19 mouse cellular contexts compared by ENCODE assay signal in genomic region chr5:139572526-139572925, GRCm38 (mm10). TPM values are rescaled to one million over a fixed set of nuclear protein-coding genes. Genes with fewer than 3 reads are reported as not detected.
DNase-seq lines count a peak whose midpoint lies in the region; ATAC-seq lines count a peak whose summit lies in the region.
"Had no signal": no experiment of that assay in that cellular context is flagged by ENCODE, and none has a peak within 500 bp of the region (broad histone marks: within the 10 kb centered on the region; RNA-seq: fewer than 3 reads in every experiment).

No protein-coding gene starts in this region.

- no peak for ATAC-seq in limb, embryonic 11.5 days (ENCODE audit: insufficient number of reproducible peaks, low FRiP score, low TSS enrichment, low read depth)
- ATAC-seq in neural tube, embryonic 15.5 days (ENCODE audit: low FRiP score): no peak
- ATAC-seq: forebrain, embryonic 15.5 days; hindbrain, embryonic 16.5 days had no signal

- H3K4me3 ChIP-seq in limb, embryonic 11.5 days (ENCODE audit: low read depth, low read length): no peak overlapping the region
- no peak overlapping the region for H3K4me3 ChIP-seq in limb, embryonic 10.5 days
- no peak overlapping the region for H3K4me3 ChIP-seq in neural tube, embryonic 15.5 days (replicated peaks)
- H3K4me3 ChIP-seq: embryonic facial prominence, embryonic 13.5 days; forebrain, embryonic 15.5 days; heart, adult 2 months; layer of hippocampus, adult 2 months had no signal

- no peaks in the 10 kb centered on the region for H3K9me3 ChIP-seq in limb, embryonic 11.5 days (ENCODE audit: control insufficient read depth, low read length)
- no peaks in the 10 kb centered on the region for H3K9me3 ChIP-seq in limb, embryonic 10.5 days (replicated peaks)
- no peaks in the 10 kb centered on the region for H3K9me3 ChIP-seq in neural tube, embryonic 15.5 days (replicated peaks)
- H3K9me3 ChIP-seq: forebrain, embryonic 15.5 days had no signal

- H3K27me3 ChIP-seq in limb, embryonic 11.5 days (ENCODE audit: control insufficient read depth, insufficient read depth, low read length): peaks cover 7% of the 10 kb centered on the region; the same call in 1 of the 2 replicates
- H3K27me3 ChIP-seq in limb, embryonic 10.5 days (ENCODE audit: low read depth, poor library complexity, severe bottlenecking): peaks cover 53% of the 10 kb centered on the region
- H3K27me3 ChIP-seq in neural tube, embryonic 15.5 days (replicated peaks): no peaks in the 10 kb centered on the region; the same call in 1 of the 2 replicates

- no peaks in the 10 kb centered on the region for H3K4me1 ChIP-seq in limb, embryonic 11.5 days (ENCODE audit: control insufficient read depth, insufficient read depth, low read length)
- peaks cover 16% of the 10 kb centered on the region for H3K4me1 ChIP-seq in limb, embryonic 10.5 days
- H3K4me1 ChIP-seq in neural tube, embryonic 15.5 days: 0 out of 2 replicates have a peak, but pooled peaks cover 7% of the 10 kb centered on the region

- WGBS in limb, embryonic 11.5 days: 12% methylated on average over 7 of the region's 7 CpGs
- 15% methylated on average over 7 of the region's 7 CpGs for WGBS in limb, embryonic 10.5 days
- 15% methylated on average over 7 of the region's 7 CpGs for WGBS in neural tube, embryonic 15.5 days

- H3K36me3 ChIP-seq in limb, embryonic 11.5 days (ENCODE audit: control insufficient read depth, insufficient read depth, low read length): no peaks in the 10 kb centered on the region
- H3K36me3 ChIP-seq in limb, embryonic 10.5 days: no peaks in the 10 kb centered on the region
- H3K36me3 ChIP-seq in neural tube, embryonic 15.5 days: no peaks in the 10 kb centered on the region
- H3K36me3 ChIP-seq: embryonic facial prominence, embryonic 13.5 days; forebrain, embryonic 15.5 days had no signal

- H3K9ac ChIP-seq in limb, embryonic 11.5 days (ENCODE audit: low read length): no peak overlapping the region
- H3K9ac ChIP-seq in neural tube, embryonic 15.5 days (replicated peaks): no peak overlapping the region
- H3K9ac ChIP-seq: embryonic facial prominence, embryonic 13.5 days; forebrain, embryonic 15.5 days had no signal

- no peak overlapping the region for H3K4me2 ChIP-seq in limb, embryonic 11.5 days (ENCODE audit: low read depth, severe bottlenecking)
- H3K4me2 ChIP-seq in neural tube, embryonic 15.5 days: no peak overlapping the region
- H3K4me2 ChIP-seq: embryonic facial prominence, embryonic 13.5 days; forebrain, embryonic 15.5 days had no signal

- H3K27ac ChIP-seq in limb, embryonic 11.5 days (replicated peaks; ENCODE audit: low read depth, low read length): no peak overlapping the region
- H3K27ac ChIP-seq in limb, embryonic 10.5 days: no peak overlapping the region
- no peak overlapping the region for H3K27ac ChIP-seq in neural tube, embryonic 15.5 days (replicated peaks)
- H3K27ac ChIP-seq: embryonic facial prominence, embryonic 13.5 days; forebrain, embryonic 15.5 days; heart, adult 2 months; layer of hippocampus, adult 2 months had no signal

- DNase-seq in limb, embryonic 11.5 days (ENCODE audit: low spot score): peak; percentile 33
- no peak for DNase-seq in limb, embryonic 10.5 days (ENCODE audit: low spot score)
- DNase-seq in neural tube, embryonic 10.5 days (ENCODE audit: extremely low spot score, low spot score): peak; percentile 41
- peak; percentile 45 for DNase-seq in embryo, embryonic 9.5 days (ENCODE audit: extremely low spot score)
- no peak for DNase-seq in cerebellum, postnatal 36 days
- no peak for DNase-seq in spleen, postnatal 10 days (ENCODE audit: low spot score in 2 of 2)
- DNase-seq: adrenal gland, postnatal 36 days; cerebellum, adult 9-11 months; heart, adult 2 months; heart, postnatal 10 days; kidney, adult 11 months; liver; lung, adult 2 months; thymus, postnatal 25 days had no signal

RNA-seq across cellular contexts. Expression of gene Uncx, which starts 29.2 kb away (rescaled TPM):
- 0.08 and 0.21 TPM in 2 replicates for polyA plus RNA-seq in limb, embryonic 11.5 days (2014; fragmentation: Nextera tagmentation; extraction: Ambion mirVana)
- polyA plus RNA-seq in limb, embryonic 10.5 days (2016; fragmentation: Nextera tagmentation; extraction: Ambion mirVana): 0.50 and 1.1 TPM in 2 replicates
- 23.7 and 35.3 TPM in 2 replicates for polyA plus RNA-seq in neural tube, embryonic 15.5 days (2015; fragmentation: Nextera tagmentation; extraction: Ambion mirVana)
- polyA plus RNA-seq: heart, adult 2 months; lung, adult 2 months had no signal

Comparison
In these comparisons a context has a peak if more than half of its experiments do, and no peak if none do; other contexts are left out.
1. DNase-seq: peak in limb, embryonic 11.5 days (single experiment), neural tube, embryonic 10.5 days (single experiment) and embryo, embryonic 9.5 days (single experiment); none in limb, embryonic 10.5 days (single experiment), cerebellum, postnatal 36 days (0 of 2) and spleen, postnatal 10 days (0 of 2).
2. RNA of gene Uncx, which starts 29.2 kb away (polyA plus RNA-seq): 23.7 to 35.3 TPM in neural tube, embryonic 15.5 days; 0.50 to 1.1 TPM in limb, embryonic 10.5 days and 0.08 to 0.21 TPM in limb, embryonic 11.5 days; every median in the first group is over 10 times any median in the second.